Mouse (Mus musculus) hindbrain, postnatal 0 days (tissue): ENCODE measurements around the gene Psmb11. TPM values are rescaled to one million over a fixed set of nuclear protein-coding genes. Genes with fewer than 3 reads are reported as not detected.

ENCODE experiments used
- ATAC-seq: fragments of 200-750 bp; cut with Nextera tagmentation; 2 replicates; pipeline ENCODE4 v1.8.0; 2017; ENCODE audit warnings: mild to moderate bottlenecking, moderate TSS enrichment, moderate library complexity
- DNase-seq: peaks from one replicate; pipeline ENCODE4 v3.0.0-alpha.2; 2015; ENCODE audit warnings: low spot score
- H3K27ac ChIP-seq: fragments of 300-500 bp; sonication (generic); 2 replicates; pipeline ENCODE4 v1.5.1; 2014; ENCODE audit warnings: mild to moderate bottlenecking
- H3K27me3 ChIP-seq: fragments of 300-500 bp; sonication (generic); 2 replicates; pipeline ENCODE4 v1.6.1; 2014; ENCODE audit warnings: low read length, mixed read lengths; ENCODE audit not compliant: insufficient read depth
- H3K36me3 ChIP-seq: fragments of 300-500 bp; sonication (generic); 2 replicates; pipeline ENCODE4 v1.6.1; 2014; ENCODE audit warnings: low read length, mixed read lengths; ENCODE audit not compliant: insufficient read depth
- H3K4me1 ChIP-seq: fragments of 300-500 bp; sonication (generic); 2 replicates; pipeline ENCODE4 v1.6.1; 2014; ENCODE audit warnings: antibody characterized with exemption, low read length, mixed read lengths; ENCODE audit not compliant: insufficient read depth
- H3K4me2 ChIP-seq: fragments of 300-500 bp; sonication (generic); 2 replicates; pipeline ENCODE4 v1.6.1; 2014; ENCODE audit warnings: low read depth, mild to moderate bottlenecking, low read length, moderate library complexity, mixed read lengths
- H3K4me3 ChIP-seq: fragments of 300-500 bp; sonication (generic); 2 replicates; pipeline ENCODE4 v1.5.1; 2014; ENCODE audit warnings: low read length
- H3K9ac ChIP-seq: fragments of 300-500 bp; sonication (generic); replicated peaks from 2 replicates; pipeline ENCODE4 v1.6.1; 2014; ENCODE audit warnings: mild to moderate bottlenecking, low read length, moderate library complexity, mixed read lengths
- H3K9me3 ChIP-seq: fragments of 300-500 bp; sonication (generic); 2 replicates; pipeline ENCODE4 v1.6.1; 2016; ENCODE audit warnings: low read length, mixed read lengths
- CTCF ChIP-seq: IDR thresholded peaks from 2 replicates; pipeline ENCODE4 v1.5.1; 2016; ENCODE audit warnings: antibody characterized with exemption, control low read depth, low read depth
- WGBS: fragments of 180-500 bp; shearing (Covaris S2); extraction: QIAGEN DNeasy Blood & Tissue Kit; methylation state at CpG from one replicate; pipeline ENCODE4 v1.1.7; 2014; 5-methylcytosine and 5-hydroxymethylcytosine counted together
- polyA plus RNA-seq: library from polyadenylated mRNA; unstranded; fragments of >200 nt; fragmentation: Nextera tagmentation; extraction: Ambion mirVana; gene quantifications from 2 replicates; pipeline ENCODE4 v1.2.1, GENCODE M21; 2015
- total RNA-seq: library from RNA; depleted of rRNA; stranded (reverse); fragments of >200 nt; gene quantifications from 2 replicates; pipeline ENCODE4 v1.2.3, GENCODE M21; 2014

Psmb11 gene
- total and polyA plus RNA-seq, 2 experiments from 2014 or later, result 0.05 to 0.21 TPM

DNA sequence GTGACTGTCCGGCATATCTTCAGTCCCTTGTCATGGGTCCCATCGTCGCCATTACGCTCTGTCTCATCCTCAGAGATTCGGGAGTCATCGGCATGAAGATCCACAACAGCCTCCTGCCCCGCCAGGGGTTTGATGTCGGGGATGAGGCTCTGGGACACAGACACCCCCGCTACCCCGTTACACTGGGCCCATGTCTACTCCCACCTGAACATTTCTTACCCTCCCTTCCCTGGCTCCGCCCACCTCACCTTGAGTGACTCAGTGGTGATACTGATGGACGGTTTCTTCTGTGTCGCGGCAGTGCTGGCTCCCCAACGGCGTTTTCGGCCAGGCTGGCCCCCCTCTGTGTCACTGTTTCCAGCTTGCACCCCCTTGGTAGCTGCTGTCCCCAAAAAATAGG lies 25.2 kb downstream of the Psmb11 start:
- no peak overlapping the region for H3K4me2 ChIP-seq
- no peaks in the 10 kb centered on the region for H3K4me1 ChIP-seq
- DNase-seq, result no peak
- TF ChIP-seq CTCF, result no peak
- no peak overlapping the region for H3K9ac ChIP-seq
- H3K27ac ChIP-seq, result no peak overlapping the region
- 96% methylated on average over 17 of the region's 17 CpGs for WGBS
- no peak overlapping the region for H3K4me3 ChIP-seq
- no peak for ATAC-seq
- H3K27me3 ChIP-seq, result no peaks in the 10 kb centered on the region
- no peaks in the 10 kb centered on the region for H3K9me3 ChIP-seq
- H3K36me3 ChIP-seq, result peaks cover 82% of the 10 kb centered on the region

DNA sequence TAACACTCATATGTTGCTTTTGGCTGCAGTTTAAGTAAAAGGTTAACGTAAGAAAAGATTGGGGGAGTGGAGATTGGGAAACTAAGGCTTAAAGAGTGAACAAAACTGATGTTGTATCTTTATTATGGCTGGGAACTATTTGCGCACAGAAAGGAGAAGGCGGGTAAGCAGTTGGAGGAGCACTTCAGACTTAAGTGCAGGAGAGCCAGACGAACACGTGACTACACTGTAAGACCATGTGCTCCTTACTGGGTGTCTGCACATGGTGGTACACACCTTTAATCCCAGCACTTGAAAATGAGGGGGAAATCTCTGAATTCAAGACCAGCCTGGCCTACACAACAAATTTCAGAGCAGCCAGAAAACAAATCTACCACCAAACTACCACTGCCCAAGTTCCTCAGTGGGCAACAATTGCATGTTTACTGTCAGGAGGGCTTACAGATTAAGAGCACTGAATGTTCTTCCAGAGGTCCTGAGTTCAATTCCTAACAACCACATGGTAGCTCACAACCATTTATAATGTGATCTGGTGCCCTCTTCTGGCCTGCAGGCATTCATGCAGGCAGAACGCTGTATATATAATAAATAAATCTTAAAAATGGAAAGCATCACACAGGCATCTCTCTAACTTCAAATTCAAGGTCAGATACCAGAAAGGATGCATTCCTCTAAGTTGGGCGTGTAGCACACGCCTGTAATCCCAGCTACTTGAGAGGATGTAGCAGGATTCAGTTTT lies 25.8 kb downstream of the Psmb11 start:
- H3K4me1 ChIP-seq, result peaks cover under 1% of the 10 kb centered on the region
- peak; percentile 59 for TF ChIP-seq CTCF
- H3K27me3 ChIP-seq, result no peaks in the 10 kb centered on the region
- WGBS, result 95% methylated on average over 8 of the region's 8 CpGs
- no peak overlapping the region for H3K4me3 ChIP-seq
- no peaks in the 10 kb centered on the region for H3K9me3 ChIP-seq
- no peak overlapping the region for H3K27ac ChIP-seq
- ATAC-seq (no peak), DNase-seq (no peak)
- H3K4me2 ChIP-seq, result no peak overlapping the region
- no peak overlapping the region for H3K9ac ChIP-seq
- peaks cover 87% of the 10 kb centered on the region for H3K36me3 ChIP-seq

DNA sequence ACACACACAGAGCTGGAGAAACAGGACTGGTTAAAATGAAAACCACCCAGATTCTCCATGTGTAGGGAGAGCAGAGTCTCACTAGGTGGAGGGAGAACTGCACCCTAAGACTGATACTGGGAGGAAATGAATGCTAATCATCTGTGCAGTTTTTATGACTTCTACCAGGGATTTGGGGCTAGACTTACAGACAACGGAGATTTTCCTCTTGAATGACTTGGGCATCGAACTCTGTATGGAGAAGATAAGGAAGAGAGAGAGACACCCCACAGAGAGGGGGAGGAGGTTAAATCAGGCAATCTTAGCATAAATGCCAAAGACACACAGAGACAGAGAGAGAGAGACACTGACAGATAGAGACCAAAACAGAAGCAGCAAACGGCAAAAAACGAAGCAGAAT lies 26.7 kb downstream of the Psmb11 start:
- no peak overlapping the region for H3K4me3 ChIP-seq
- no peak for DNase-seq
- ATAC-seq, result no peak
- peaks cover 80% of the 10 kb centered on the region for H3K36me3 ChIP-seq
- H3K4me1 ChIP-seq, result peaks cover 7% of the 10 kb centered on the region
- H3K27ac ChIP-seq, result no peak overlapping the region
- no peak overlapping the region for H3K4me2 ChIP-seq
- no peaks in the 10 kb centered on the region for H3K27me3 ChIP-seq
- H3K9me3 ChIP-seq, result no peaks in the 10 kb centered on the region
- 66% methylated on average over 4 of the region's 4 CpGs for WGBS
- no peak overlapping the region for H3K9ac ChIP-seq
- TF ChIP-seq CTCF, result no peak

DNA sequence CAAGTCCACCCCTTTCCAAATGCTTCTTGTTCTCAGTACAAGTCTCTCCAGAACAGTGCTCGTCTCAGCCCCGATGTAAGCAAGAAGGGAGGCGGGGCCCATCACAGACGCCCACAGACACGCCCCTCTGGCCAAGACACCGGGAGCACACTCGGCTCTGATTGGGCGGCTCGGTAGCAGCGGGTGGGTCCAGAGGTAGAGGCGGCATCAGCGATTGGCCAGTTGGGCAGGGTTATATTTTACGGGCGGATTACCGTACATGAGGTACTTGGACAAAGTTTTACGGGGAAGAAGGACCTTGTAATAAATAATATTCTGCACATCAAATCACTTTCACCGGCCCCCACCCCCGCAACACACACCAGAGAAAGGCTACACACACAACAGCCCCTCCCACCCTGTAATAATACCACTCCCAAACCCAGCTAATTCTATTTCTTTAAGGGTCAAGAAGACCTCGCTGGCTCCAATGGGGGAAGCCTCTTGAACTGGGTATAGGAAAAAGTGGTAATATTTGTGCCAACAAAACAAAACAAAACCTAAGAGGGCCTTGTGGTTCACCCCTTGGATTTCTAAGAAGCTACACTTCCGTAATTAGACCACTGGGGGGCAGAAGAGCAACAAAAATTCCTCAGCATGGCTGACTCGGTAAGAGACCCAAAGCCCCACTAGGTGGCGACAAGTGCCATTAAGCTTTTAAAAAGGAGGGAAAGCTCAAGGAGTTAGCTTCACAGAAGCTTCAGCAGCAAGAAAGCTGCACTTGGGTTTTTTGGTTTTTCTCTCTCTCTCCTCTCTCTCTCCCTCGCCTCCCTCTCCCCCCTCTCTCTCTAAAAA lies 29.6 kb downstream of the Psmb11 start:
- Histone ChIP-seq H3K36me3 (peaks cover 54% of the 10 kb centered on the region), H3K4me1 (peaks cover 10% of the 10 kb centered on the region), H3K4me2 (no peak overlapping the region), H3K27me3 (no peaks in the 10 kb centered on the region), H3K9ac (no peak overlapping the region), H3K9me3 (no peaks in the 10 kb centered on the region), H3K4me3 (no peak overlapping the region), H3K27ac (no peak overlapping the region)
- peak; percentile 42 for ATAC-seq
- peak; percentile 97 for DNase-seq
- 63% methylated on average over 23 of the region's 23 CpGs for WGBS
- TF ChIP-seq CTCF, result peak; percentile 93

DNA sequence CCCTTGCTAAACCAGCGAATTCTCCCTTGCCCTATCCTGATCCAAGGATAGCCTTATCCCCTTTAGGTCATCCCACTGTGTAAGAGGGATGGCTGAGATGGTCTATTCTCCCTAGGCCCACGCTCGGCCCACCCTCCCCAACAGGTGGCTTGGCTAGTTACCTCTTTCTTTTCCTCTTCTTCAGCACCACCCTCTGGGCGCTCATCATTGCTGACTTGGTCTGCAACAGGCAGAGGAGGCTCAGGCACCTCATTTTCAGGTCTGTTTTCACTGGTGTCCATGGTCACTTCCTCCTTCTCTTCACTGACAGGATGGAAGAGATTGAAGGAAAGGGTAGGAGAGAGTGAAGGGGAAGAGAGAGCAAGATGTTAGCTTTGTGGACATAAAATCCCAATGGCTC lies 30.3 kb downstream of the Psmb11 start:
- Histone ChIP-seq H3K27ac (no peak overlapping the region), H3K4me3 (no peak overlapping the region), H3K4me2 (peak overlapping the region; percentile 82), H3K36me3 (peaks cover 54% of the 10 kb centered on the region), H3K4me1 (peaks cover 10% of the 10 kb centered on the region), H3K9me3 (no peaks in the 10 kb centered on the region), H3K9ac (no peak overlapping the region), H3K27me3 (no peaks in the 10 kb centered on the region)
- WGBS, result 70% methylated on average over 4 of the region's 4 CpGs
- ATAC-seq (no peak), DNase-seq (no peak)
- TF ChIP-seq CTCF, result no peak

DNA sequence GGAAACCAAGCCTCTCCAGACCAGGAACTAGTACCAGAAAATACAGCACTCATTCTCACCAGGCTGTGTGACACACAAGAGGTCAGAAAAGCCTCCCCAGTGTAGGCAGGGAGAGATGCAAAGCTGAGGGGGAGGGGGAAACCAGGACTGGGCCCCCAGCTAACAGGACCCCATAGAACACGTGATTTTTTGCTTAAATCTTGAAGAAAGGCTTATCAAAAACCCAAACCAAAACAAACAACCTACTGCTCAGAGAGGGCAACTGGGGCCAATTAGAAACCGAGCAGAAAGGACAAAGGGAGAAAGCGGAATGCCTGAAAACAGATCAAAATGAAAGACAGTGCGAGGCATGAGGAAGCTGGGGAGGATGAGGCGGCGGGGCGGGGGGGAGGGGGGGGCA lies 31.6 kb downstream of the Psmb11 start:
- ATAC-seq, result no peak
- no peak for DNase-seq
- Histone ChIP-seq H3K9me3 (no peaks in the 10 kb centered on the region), H3K4me3 (peak overlapping the region; percentile 76), H3K36me3 (peaks cover 49% of the 10 kb centered on the region), H3K4me2 (peak overlapping the region; percentile 82), H3K27me3 (no peaks in the 10 kb centered on the region), H3K4me1 (peaks cover 10% of the 10 kb centered on the region), H3K27ac (peak overlapping the region; percentile 83), H3K9ac (peak overlapping the region; percentile 82)
- 0% methylated on average over 7 of the region's 7 CpGs for WGBS
- no peak for TF ChIP-seq CTCF
